Mouse (Mus musculus) embryonic stem cell, embryonic (primary cell): ENCODE results near the gene Cr1l.

Source experiments
- CTCF ChIA-PET, 4 experiments: fragments of 300-600 bp in 2 of 4; fragments of 350-600 bp in 2 of 4; sonication (Branson Sonifier 250); formaldehyde crosslinking; loops; one replicate each; lab custom pipeline; 2022; ENCODE audit warnings: inconsistent platforms in 2 of 4; lab: Charles Lee
- POLR2A ChIA-PET, 4 experiments: fragments of 300-600 bp in 2 of 4; fragments of 350-600 bp in 2 of 4; sonication (Branson Sonifier 250); formaldehyde crosslinking; loops; one replicate each; lab custom pipeline; 2022; ENCODE audit warnings: antibody characterized with exemption in 4 of 4, inconsistent platforms in 1 of 4; lab: Charles Lee

Cr1l gene

GRCm38 (mm10) chr1:195130953-195131674 lies at the start of gene Cr1l:
Gene Cr1l, minus strand, starts transcription at chr1:195131586.
- POLR2A ChIA-PET, result interaction anchor here in 3 of 4 experiments (0.5 to 2.6 kb wide), 31 partner anchors 9 to 155 kb away, joined by 3 to 15 read pairs (median 4); partner anchors contain the start of gene Cd46 (in 2 of the 3)
- CTCF ChIA-PET, result interaction anchor here in 3 of 4 experiments (0.6 to 1.7 kb wide), 7 partner anchors 17 to 252 kb away, joined by 3 to 5 read pairs (median 4); no protein-coding TSS in a partner anchor

GRCm38 (mm10) chr1:195175980-195176931 lies 44.9 kb upstream of the Cr1l start, which contains the start of gene Cr2:
Gene Cr2, minus strand, starts transcription at chr1:195176716.
- ChIA-PET CTCF (no interaction called here), POLR2A (no interaction called here)

GRCm38 (mm10) chr1:195164996-195165755 lies 33.8 kb upstream of the Cr1l start:
- ChIA-PET POLR2A (no interaction called here), CTCF (interaction anchor here in 1 of 4 experiments (0.9 kb wide), 1 partner anchor 68 kb away, joined by 3 read pairs; no protein-coding TSS in a partner anchor)

GRCm38 (mm10) chr1:195132070-195132469 lies 684 bp upstream of the Cr1l start:
- POLR2A ChIA-PET, result interaction anchor here in 3 of 4 experiments (0.5 to 2.6 kb wide), 21 partner anchors 8 to 156 kb away, joined by 3 to 15 read pairs (median 5); partner anchors contain the start of gene Cd46 (in 2 of the 3)
- CTCF ChIA-PET, result interaction anchor here in 1 of 4 experiments (1.4 to 1.7 kb wide), 2 partner anchors 18 to 252 kb away, joined by 3 to 5 read pairs; no protein-coding TSS in a partner anchor

GRCm38 (mm10) chr1:195131675-195132015 lies 259 bp upstream of the Cr1l start:
- ChIA-PET POLR2A (interaction anchor here in 3 of 4 experiments (0.5 to 2.6 kb wide), 26 partner anchors 9 to 156 kb away, joined by 3 to 15 read pairs (median 4); partner anchors contain the start of gene Cd46 (in 2 of the 3)), CTCF (interaction anchor here in 3 of 4 experiments (0.6 to 1.7 kb wide), 6 partner anchors 18 to 252 kb away, joined by 3 to 5 read pairs (median 4); no protein-coding TSS in a partner anchor)

- ChIA-PET CTCF (interaction anchor here in 2 of 4 experiments (1.2 to 1.7 kb wide), 6 partner anchors 17 to 251 kb away, joined by 3 to 5 read pairs (median 4); no protein-coding TSS in a partner anchor), POLR2A (interaction anchor here in 3 of 4 experiments (0.6 to 2.6 kb wide), 20 partner anchors 9 to 154 kb away, joined by 3 to 15 read pairs (median 4); partner anchors contain the start of gene Cd46 (in 2 of the 3))
Measured at GRCm38 (mm10) chr1:195130479-195130878, 907 bp downstream of the Cr1l start.

GRCm38 (mm10) chr1:195129867-195130266 lies 1.5 kb downstream of the Cr1l start:
- ChIA-PET POLR2A (interaction anchor here in 2 of 4 experiments (1.0 to 2.6 kb wide), 3 partner anchors 9 to 154 kb away, joined by 3 to 15 read pairs (median 13); partner anchors contain the start of gene Cd46 (in 1 of the 2)), CTCF (interaction anchor here in 1 of 4 experiments (1.4 kb wide), 1 partner anchor 153 kb away, joined by 3 read pairs; no protein-coding TSS in a partner anchor)

GRCm38 (mm10) chr1:195114414-195114813 lies 17.0 kb downstream of the Cr1l start:
- POLR2A ChIA-PET, result interaction anchor here in 2 of 4 experiments (0.9 to 1.8 kb wide), 5 partner anchors 8 to 138 kb away, joined by 3 to 10 read pairs (median 4); partner anchors contain the start of gene Cr1l (in 1 of the 2)
- CTCF ChIA-PET, result interaction anchor here in 1 of 4 experiments (1.2 kb wide), 1 partner anchor 17 kb away, joined by 3 read pairs; the partner anchor contains the start of gene Cr1l

GRCm38 (mm10) chr1:195113621-195114020 lies 17.8 kb downstream of the Cr1l start:
- ChIA-PET POLR2A (interaction anchor here in 2 of 4 experiments (0.9 to 1.8 kb wide), 5 partner anchors 9 to 137 kb away, joined by 3 to 10 read pairs (median 4); partner anchors contain the start of gene Cr1l (in 1 of the 2)), CTCF (interaction anchor here in 2 of 4 experiments (0.6 to 1.2 kb wide), 3 partner anchors 17 to 73 kb away, joined by 3 read pairs; partner anchors contain the start of gene Cr1l (in 2 of the 2))

- CTCF ChIA-PET, result no interaction called here
- POLR2A ChIA-PET, result interaction anchor here in 1 of 4 experiments (1.1 kb wide), 1 partner anchor 8 kb away, joined by 3 read pairs; the partner anchor contains the start of gene Cd46
Measured at GRCm38 (mm10) chr1:195100693-195101092, 30.7 kb downstream of the Cr1l start.

GRCm38 (mm10) chr1:195098004-195098403 lies 33.4 kb downstream of the Cr1l start:
- CTCF ChIA-PET, result no interaction called here

GRCm38 (mm10) chr1:195092220-195092720 lies 39.1 kb downstream of the Cr1l start, which contains the start of gene Cd46:
Gene Cd46, minus strand, starts transcription at chr1:195092249.
- POLR2A ChIA-PET, result interaction anchor here in 3 of 4 experiments (1.0 to 2.0 kb wide), 10 partner anchors 9 to 116 kb away, joined by 3 to 13 read pairs (median 4); partner anchors contain the start of gene Cr1l (in 2 of the 3)
- CTCF ChIA-PET, result interaction anchor here in 1 of 4 experiments (1.5 kb wide), 1 partner anchor 116 kb away, joined by 6 read pairs; no protein-coding TSS in a partner anchor

More at GRCm38 (mm10) chr1:195098004-195098403, 33.4 kb downstream of the Cr1l start:
- POLR2A ChIA-PET, result interaction anchor here in 2 of 4 experiments (0.8 to 1.2 kb wide), 4 partner anchors 33 to 214 kb away, joined by 3 to 4 read pairs (median 3); partner anchors contain the start of gene Cr1l (in 2 of the 2)

- CTCF ChIA-PET, result interaction anchor here in 1 of 4 experiments (1.5 kb wide), 1 partner anchor 115 kb away, joined by 6 read pairs; no protein-coding TSS in a partner anchor
Measured at GRCm38 (mm10) chr1:195091699-195092219, 39.6 kb downstream of the Cr1l start.

GRCm38 (mm10) chr1:195082142-195082541 lies 49.2 kb downstream of the Cr1l start:
- CTCF ChIA-PET, result no interaction called here
- POLR2A ChIA-PET, result no interaction called here

More at GRCm38 (mm10) chr1:195091699-195092219, 39.6 kb downstream of the Cr1l start:
- POLR2A ChIA-PET, result interaction anchor here in 3 of 4 experiments (1.0 to 2.0 kb wide), 10 partner anchors 10 to 115 kb away, joined by 3 to 13 read pairs (median 4); partner anchors contain the start of gene Cr1l (in 2 of the 3)
